Mouse (Mus musculus): ENCODE measurements around the gene Zfp316.

Zfp316 gene

GRCm38 (mm10) chr5:143269363-143270150, at the start of gene Zfp316:
Gene Zfp316 (minus strand): TSS chr5:143270022.
- in situ Hi-C loops (cut with MboI, MseI), result no loop called here

GRCm38 (mm10) chr5:143317288-143317610, 47.4 kb upstream of the Zfp316 start:
- in situ Hi-C loops (cut with MboI, MseI), result no loop called here

GRCm38 (mm10) chr5:143316605-143317287, 46.9 kb upstream of the Zfp316 start:
- in situ Hi-C loops (cut with MboI, MseI), result no loop called here

GRCm38 (mm10) chr5:143315514-143315888, 45.7 kb upstream of the Zfp316 start:
- in situ Hi-C loops (cut with MboI, MseI), result no loop called here

- in situ Hi-C loops (cut with MboI, MseI), result no loop called here
Observed at GRCm38 (mm10) chr5:143314730-143315513, 45.1 kb upstream of the Zfp316 start, which contains the start of gene E130309D02Rik. Gene E130309D02Rik (minus strand): TSS chr5:143315360.

GRCm38 (mm10) chr5:143314183-143314729, 44.4 kb upstream of the Zfp316 start:
- in situ Hi-C loops (cut with MboI, MseI), result no loop called here

GRCm38 (mm10) chr5:143311886-143312285, 42.1 kb upstream of the Zfp316 start:
- in situ Hi-C loops (cut with MboI, MseI), result no loop called here

- in situ Hi-C loops (cut with MboI, MseI), result no loop called here
Observed at GRCm38 (mm10) chr5:143309916-143310315, 40.1 kb upstream of the Zfp316 start.

- in situ Hi-C loops (cut with MboI, MseI), result no loop called here
Observed at GRCm38 (mm10) chr5:143308825-143309224, 39.0 kb upstream of the Zfp316 start.

- in situ Hi-C loops (cut with MboI, MseI), result no loop called here
Observed at GRCm38 (mm10) chr5:143304251-143304650, 34.4 kb upstream of the Zfp316 start.

- in situ Hi-C loops (cut with MboI, MseI), result no loop called here
Observed at GRCm38 (mm10) chr5:143301296-143301695, 31.5 kb upstream of the Zfp316 start.

GRCm38 (mm10) chr5:143299686-143300085, 29.9 kb upstream of the Zfp316 start:
- in situ Hi-C loops (cut with MboI, MseI), result loop anchor here in 1 of 2 experiments (5.0 kb wide), 1 partner anchor 117 kb away; the partner anchor contains the start of genes Rbak and Spdye4b

- in situ Hi-C loops (cut with MboI, MseI), result loop anchor here in 1 of 2 experiments (5.0 kb wide), 1 partner anchor 116 kb away; the partner anchor contains the start of genes Rbak and Spdye4b
Observed at GRCm38 (mm10) chr5:143298391-143298790, 28.6 kb upstream of the Zfp316 start.

- in situ Hi-C loops (cut with MboI, MseI), result loop anchor here in 1 of 2 experiments (5.0 kb wide), 1 partner anchor 116 kb away; the partner anchor contains the start of genes Rbak and Spdye4b
Observed at GRCm38 (mm10) chr5:143297986-143298385, 28.2 kb upstream of the Zfp316 start.

GRCm38 (mm10) chr5:143295330-143295729, 25.5 kb upstream of the Zfp316 start:
- in situ Hi-C loops (cut with MboI, MseI), result loop anchor here in 1 of 2 experiments (5.0 kb wide), 1 partner anchor 113 kb away; the partner anchor contains the start of genes Rbak and Spdye4b

- in situ Hi-C loops (cut with MboI, MseI), result loop anchor here in 1 of 2 experiments (5.0 kb wide), 1 partner anchor 113 kb away; the partner anchor contains the start of genes Rbak and Spdye4b
Observed at GRCm38 (mm10) chr5:143294862-143295261, 25.0 kb upstream of the Zfp316 start.

- in situ Hi-C loops (cut with MboI, MseI), result no loop called here
Observed at GRCm38 (mm10) chr5:143293404-143293803, 23.6 kb upstream of the Zfp316 start, which contains the start of gene Zfp853. Gene Zfp853 (minus strand): TSS chr5:143293623.

- in situ Hi-C loops (cut with MboI, MseI), result no loop called here
Observed at GRCm38 (mm10) chr5:143292879-143293278, 23.1 kb upstream of the Zfp316 start.

GRCm38 (mm10) chr5:143289299-143289698, 19.5 kb upstream of the Zfp316 start:
- in situ Hi-C loops (cut with MboI, MseI), result loop anchor here in 1 of 2 experiments (10.0 kb wide), 1 partner anchor 344 kb away; no protein-coding TSS in a partner anchor

- in situ Hi-C loops (cut with MboI, MseI), result loop anchor here in 1 of 2 experiments (10.0 kb wide), 1 partner anchor 344 kb away; no protein-coding TSS in a partner anchor
Observed at GRCm38 (mm10) chr5:143288378-143288911, 18.6 kb upstream of the Zfp316 start.
